Mouse (Mus musculus): ENCODE measurements at regions not wholly inside any gene's neighbourhood (a gene's known extent, or its start where the extent isn't known, plus 50 kb on each side); places are given as distances from the start of the nearest gene placed in this dataset.

GRCm38 (mm10) chr13:37468304-37469178, 123.5 kb downstream of the Ly86 start:
- H3K9ac ChIP-seq, result no peak overlapping the region
- no peak overlapping the region for H3K4me3 ChIP-seq
- H3K36me3 ChIP-seq, result no peaks in the 10 kb centered on the region
- peaks cover 16% of the 10 kb centered on the region for H3K4me1 ChIP-seq
- no peak overlapping the region for H3K27ac ChIP-seq
- H3K27me3 ChIP-seq (replicated peaks), result peaks cover 41% of the 10 kb centered on the region
- no peaks in the 10 kb centered on the region for H3K9me3 ChIP-seq (replicated peaks)
- 60% methylated on average over 17 of the region's 17 CpGs for WGBS (ENCODE audit: insufficient replicate concordance)
- H3K4me2 ChIP-seq, result no peak overlapping the region
- ATAC-seq, result no peak

- ATAC-seq, result no peak
- Histone ChIP-seq H3K4me1 (peaks cover 20% of the 10 kb centered on the region), H3K4me3 (no peak overlapping the region), H3K27ac (no peak overlapping the region), H3K4me2 (no peak overlapping the region), H3K9me3 (replicated peaks) (no peaks in the 10 kb centered on the region), H3K36me3 (no peaks in the 10 kb centered on the region), H3K27me3 (replicated peaks) (peaks cover 46% of the 10 kb centered on the region), H3K9ac (no peak overlapping the region)
- 19% methylated on average over 11 of the region's 11 CpGs for WGBS (ENCODE audit: insufficient replicate concordance)
Observed at GRCm38 (mm10) chr13:37470230-37470907, 125.4 kb downstream of the Ly86 start.

- Histone ChIP-seq H3K27ac (no peak overlapping the region), H3K9me3 (replicated peaks) (no peaks in the 10 kb centered on the region), H3K9ac (no peak overlapping the region), H3K4me1 (peaks cover 43% of the 10 kb centered on the region), H3K36me3 (no peaks in the 10 kb centered on the region), H3K4me3 (no peak overlapping the region), H3K27me3 (replicated peaks) (peaks cover 42% of the 10 kb centered on the region), H3K4me2 (no peak overlapping the region)
- no peak for ATAC-seq
- 62% methylated on average over 1 of the region's 1 CpGs for WGBS (ENCODE audit: insufficient replicate concordance)
Observed at GRCm38 (mm10) chr13:37473359-37473758, 128.4 kb downstream of the Ly86 start.

GRCm38 (mm10) chr13:37475804-37476203, 130.8 kb downstream of the Ly86 start:
- 0 out of 2 replicates have a peak overlapping the region, but pooled peaks have one; percentile 28 for H3K27ac ChIP-seq
- H3K27me3 ChIP-seq (replicated peaks), result peaks cover 20% of the 10 kb centered on the region; the same call in 1 of the 2 replicates
- no peak overlapping the region for H3K9ac ChIP-seq
- no peaks in the 10 kb centered on the region for H3K9me3 ChIP-seq (replicated peaks)
- no peaks in the 10 kb centered on the region for H3K36me3 ChIP-seq
- 8% methylated on average over 3 of the region's 3 CpGs for WGBS (ENCODE audit: insufficient replicate concordance)
- ATAC-seq, result no peak
- peak overlapping the region; percentile 35; the same call in 1 of the 2 replicates for H3K4me2 ChIP-seq
- peaks cover 36% of the 10 kb centered on the region for H3K4me1 ChIP-seq
- no peak overlapping the region for H3K4me3 ChIP-seq

- H3K9me3 ChIP-seq (replicated peaks), result no peaks in the 10 kb centered on the region
- H3K9ac ChIP-seq, result no peak overlapping the region
- ATAC-seq, result no peak
- WGBS (ENCODE audit: insufficient replicate concordance), result 10% methylated on average over 13 of the region's 13 CpGs
- H3K27me3 ChIP-seq (replicated peaks), result peaks cover 14% of the 10 kb centered on the region; the same call in 1 of the 2 replicates
- H3K4me1 ChIP-seq, result peaks cover 36% of the 10 kb centered on the region
- no peaks in the 10 kb centered on the region for H3K36me3 ChIP-seq
- peak overlapping the region; percentile 40; the same call in 1 of the 2 replicates for H3K27ac ChIP-seq
- no peak overlapping the region for H3K4me3 ChIP-seq
- H3K4me2 ChIP-seq, result peak overlapping the region; percentile 35; the same call in 1 of the 2 replicates
Observed at GRCm38 (mm10) chr13:37476256-37477053, 131.4 kb downstream of the Ly86 start.

GRCm38 (mm10) chr13:37477342-37477741, 132.3 kb downstream of the Ly86 start:
- H3K36me3 ChIP-seq, result no peaks in the 10 kb centered on the region
- ATAC-seq, result no peak; the same call in 1 of the 2 replicates
- H3K27ac ChIP-seq, result no peak overlapping the region; the same call in 1 of the 2 replicates
- peaks cover 36% of the 10 kb centered on the region for H3K4me1 ChIP-seq
- H3K27me3 ChIP-seq (replicated peaks), result peaks cover 10% of the 10 kb centered on the region; the same call in 1 of the 2 replicates
- no peaks in the 10 kb centered on the region for H3K9me3 ChIP-seq (replicated peaks)
- WGBS (ENCODE audit: insufficient replicate concordance), result 14% methylated on average over 6 of the region's 6 CpGs
- peak overlapping the region; percentile 51 for H3K4me2 ChIP-seq
- no peak overlapping the region for H3K4me3 ChIP-seq
- no peak overlapping the region for H3K9ac ChIP-seq

GRCm38 (mm10) chr13:37477749-37478548, 132.9 kb downstream of the Ly86 start:
- H3K36me3 ChIP-seq, result no peaks in the 10 kb centered on the region
- peaks cover 37% of the 10 kb centered on the region for H3K4me1 ChIP-seq
- peak overlapping the region; percentile 14; the same call in 1 of the 2 replicates for H3K4me3 ChIP-seq
- peaks cover 7% of the 10 kb centered on the region; the same call in 1 of the 2 replicates for H3K27me3 ChIP-seq (replicated peaks)
- no peaks in the 10 kb centered on the region for H3K9me3 ChIP-seq (replicated peaks)
- no peak overlapping the region for H3K27ac ChIP-seq
- peak overlapping the region; percentile 51 for H3K4me2 ChIP-seq
- H3K9ac ChIP-seq, result no peak overlapping the region
- 16% methylated on average over 15 of the region's 15 CpGs for WGBS (ENCODE audit: insufficient replicate concordance)
- ATAC-seq, result peak; percentile 65

GRCm38 (mm10) chr13:37479182-37479691, 134.2 kb downstream of the Ly86 start:
- 73% methylated on average over 7 of the region's 7 CpGs for WGBS (ENCODE audit: insufficient replicate concordance)
- no peak overlapping the region for H3K27ac ChIP-seq
- H3K4me3 ChIP-seq, result no peak overlapping the region

GRCm38 (mm10) chr13:37481514-37481913, 136.5 kb downstream of the Ly86 start:
- H3K27me3 ChIP-seq (replicated peaks), result no peaks in the 10 kb centered on the region
- WGBS (ENCODE audit: insufficient replicate concordance), result 35% methylated on average over 5 of the region's 5 CpGs
- peak overlapping the region; percentile 61 for H3K27ac ChIP-seq
- H3K4me2 ChIP-seq, result no peak overlapping the region
- no peak overlapping the region for H3K9ac ChIP-seq
- no peak overlapping the region for H3K4me3 ChIP-seq
- H3K4me1 ChIP-seq, result peaks cover 24% of the 10 kb centered on the region
- H3K9me3 ChIP-seq (replicated peaks), result no peaks in the 10 kb centered on the region
- no peaks in the 10 kb centered on the region for H3K36me3 ChIP-seq
- ATAC-seq, result no peak

More at GRCm38 (mm10) chr13:37479182-37479691, 134.2 kb downstream of the Ly86 start:
- Histone ChIP-seq H3K9me3 (replicated peaks) (no peaks in the 10 kb centered on the region), H3K9ac (no peak overlapping the region), H3K4me1 (peaks cover 39% of the 10 kb centered on the region), H3K4me2 (no peak overlapping the region), H3K27me3 (replicated peaks) (peaks cover 7% of the 10 kb centered on the region; the same call in 1 of the 2 replicates), H3K36me3 (no peaks in the 10 kb centered on the region)
- ATAC-seq, result no peak

- peaks cover 19% of the 10 kb centered on the region for H3K4me1 ChIP-seq
- no peak overlapping the region for H3K4me3 ChIP-seq
- no peaks in the 10 kb centered on the region for H3K36me3 ChIP-seq
- 26% methylated on average over 2 of the region's 2 CpGs for WGBS (ENCODE audit: insufficient replicate concordance)
- no peak overlapping the region for H3K9ac ChIP-seq
- H3K27me3 ChIP-seq (replicated peaks), result no peaks in the 10 kb centered on the region
- no peak overlapping the region for H3K4me2 ChIP-seq
- H3K9me3 ChIP-seq (replicated peaks), result no peaks in the 10 kb centered on the region
- peak overlapping the region; percentile 61 for H3K27ac ChIP-seq
- no peak for ATAC-seq
Observed at GRCm38 (mm10) chr13:37482038-37482437, 137.0 kb downstream of the Ly86 start.

GRCm38 (mm10) chr13:37482589-37482988, 137.6 kb downstream of the Ly86 start:
- Histone ChIP-seq H3K9ac (no peak overlapping the region), H3K36me3 (no peaks in the 10 kb centered on the region), H3K4me1 (peaks cover 14% of the 10 kb centered on the region), H3K4me3 (no peak overlapping the region), H3K4me2 (peak overlapping the region; percentile 47), H3K27me3 (replicated peaks) (no peaks in the 10 kb centered on the region), H3K27ac (peak overlapping the region; percentile 72), H3K9me3 (replicated peaks) (no peaks in the 10 kb centered on the region)
- ATAC-seq, result no peak; the same call in 1 of the 2 replicates
- 9% methylated on average over 10 of the region's 10 CpGs for WGBS (ENCODE audit: insufficient replicate concordance)
